8 mouse cellular contexts compared by ENCODE assay signal in the genomic region with DNA sequence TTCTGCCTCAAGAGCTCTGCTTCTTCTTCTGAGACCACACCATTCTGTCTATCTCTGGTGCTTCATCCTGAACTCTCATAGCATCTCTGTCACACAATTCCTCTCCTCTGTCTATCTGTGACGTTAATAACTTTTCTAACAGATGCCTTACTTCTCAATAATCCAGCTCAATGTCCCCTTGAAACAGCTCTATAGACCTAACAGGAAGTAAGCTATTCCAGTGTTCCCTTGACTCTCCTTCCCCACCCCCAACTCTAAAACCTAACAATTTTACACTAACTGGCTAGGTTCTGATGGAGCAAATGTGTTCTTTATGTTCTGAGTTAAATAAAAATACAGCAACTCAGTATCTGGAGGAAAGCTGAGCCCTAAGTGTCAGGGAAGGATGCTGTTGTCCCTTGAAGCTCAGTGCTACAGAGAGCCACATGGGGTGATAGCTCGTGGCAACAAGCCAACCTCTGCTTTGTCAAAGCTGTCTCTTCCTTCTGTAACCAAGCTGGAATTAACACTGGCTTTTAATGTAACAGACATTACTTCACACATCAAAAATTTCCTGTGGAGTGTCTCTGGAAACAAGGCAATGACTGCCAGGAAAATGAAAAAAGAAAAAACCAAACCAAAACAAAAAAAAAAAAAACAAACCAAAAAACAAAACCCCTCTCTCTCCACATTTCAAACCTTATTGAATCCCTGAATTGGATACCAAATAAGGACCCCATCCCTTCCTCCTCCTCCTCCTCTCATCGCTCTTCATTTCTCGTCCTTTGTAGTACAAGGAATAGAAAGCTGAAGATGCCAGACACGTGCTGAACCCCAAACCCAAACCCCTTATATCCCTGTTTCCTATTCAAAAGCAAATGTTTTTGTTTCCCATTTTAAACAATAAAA.
DNase-seq lines count a peak whose midpoint lies in the region; ATAC-seq and TF ChIP-seq lines count a peak whose summit lies in the region.

No protein-coding gene starts in this region.

- H3K9ac ChIP-seq in lung, embryonic 14.5 days = no peak overlapping the region

- H3K9me3 ChIP-seq in lung, embryonic 14.5 days (ENCODE audit: low read depth, low read length) = no peaks in the 10 kb centered on the region

- no peaks in the 10 kb centered on the region for H3K4me1 ChIP-seq in lung, embryonic 14.5 days (ENCODE audit: insufficient read depth)
- H3K4me1 ChIP-seq in lung, adult 2 months (ENCODE audit: control insufficient read depth, insufficient read depth, low read length) = peaks cover 3% of the 10 kb centered on the region

- TF ChIP-seq POLR2A in lung, adult 2 months (IDR thresholded peaks at IDR 0.05; ENCODE audit: borderline replicate concordance, extremely low read depth, low read depth, low read length) = no peak

- H3K27me3 ChIP-seq in lung, embryonic 14.5 days (ENCODE audit: insufficient read depth, low read length) = no peaks in the 10 kb centered on the region

- TF ChIP-seq CTCF in lung, embryonic 14.5 days (IDR thresholded peaks at IDR 0.05; ENCODE audit: low read depth) = no peak
- TF ChIP-seq CTCF in lung, adult 2 months (IDR thresholded peaks at IDR 0.05; ENCODE audit: insufficient read depth, low read length) = no peak

- DNase-seq in adrenal gland, postnatal 10 days = peak; percentile 15
- DNase-seq in adrenal gland, adult 18-20 months (ENCODE audit: low spot score in 2 of 2) = no peak
- DNase-seq in lung, embryonic 14.5 days = peak; percentile 79
- no peak for DNase-seq in lung, adult 2 months
- DNase-seq in heart, postnatal 14 days = peak; percentile 63 to 72
- peak; percentile 85 for DNase-seq in lung, postnatal 10 days
- no peak for DNase-seq in spleen, postnatal 36 days (ENCODE audit: low spot score in 2 of 2)
- DNase-seq in thymus, postnatal 36 days = no peak

- H3K4me3 ChIP-seq in lung, embryonic 14.5 days (ENCODE audit: low read depth, low read length) = no peak overlapping the region
- H3K4me3 ChIP-seq in lung, adult 2 months (replicated peaks; ENCODE audit: extremely low read depth, low read depth, low read length) = no peak overlapping the region

- intact Hi-C loops in heart, postnatal 14 days (cut with DNase I) = no loop called here

- WGBS in lung, embryonic 14.5 days = 51% methylated on average over 5 of the region's 5 CpGs
- WGBS in lung, adult 2 months = 44% methylated on average over 5 of the region's 5 CpGs

- peak overlapping the region; percentile 52; the same call in 1 of the 2 replicates for H3K27ac ChIP-seq in lung, embryonic 14.5 days (ENCODE audit: low read depth)

- peak; percentile 81; the same call in 1 of the 2 replicates for ATAC-seq in lung, embryonic 14.5 days (ENCODE audit: insufficient read depth)

- no peak overlapping the region for H3K4me2 ChIP-seq in lung, embryonic 14.5 days

- no peaks in the 10 kb centered on the region for H3K36me3 ChIP-seq in lung, embryonic 14.5 days (ENCODE audit: insufficient read depth)

Comparison
In these comparisons a context has a peak if more than half of its experiments do, and no peak if none do; other contexts are left out.
1. DNase-seq: peak in adrenal gland, postnatal 10 days (single experiment), lung, embryonic 14.5 days (single experiment), heart, postnatal 14 days (2 of 2) and lung, postnatal 10 days (single experiment); none in adrenal gland, adult 18-20 months (0 of 2), lung, adult 2 months (single experiment), spleen, postnatal 36 days (0 of 2) and thymus, postnatal 36 days (0 of 2).